Mouse (Mus musculus) testis, adult 10 weeks (tissue): ENCODE measurements around the gene Psd4. TPM values are rescaled to one million over a fixed set of nuclear protein-coding genes. Genes with fewer than 3 reads are reported as not detected.

Experiments used
- polyA plus RNA-seq: library from polyadenylated mRNA; stranded (reverse); fragments of 350-450 nt; fragmentation: Illumina TruSeq; extraction: RNeasy Lipid Tissue Mini Kit (QIAGEN cat#74804); gene quantifications from one replicate; pipeline ENCODE4 v1.2.3, GENCODE M21; 2014; ENCODE audit warnings: low read depth, low replicate concordance

Psd4 gene
- 0.41 TPM for polyA plus RNA-seq

GRCm38 (mm10) chr2:24367030-24367894, at the start of gene Psd4:
Gene Psd4, plus strand, starts transcription at chr2:24367580.

GRCm38 (mm10) chr2:24336545-24336944, 30.8 kb upstream of the Psd4 start, which contains the start of gene Il1rn:
Gene Il1rn, plus strand, starts transcription at chr2:24336853.

Other genes starting within 250 kb of the Psd4 start
- not detected for gene Il1f8, start 214.4 kb upstream of the Psd4 start, polyA plus RNA-seq
- not detected for gene Il1f9, start 181.1 kb upstream of the Psd4 start, polyA plus RNA-seq
- gene Il1f6, start 152.2 kb upstream of the Psd4 start, polyA plus RNA-seq = not detected
- not detected for gene Il1f5, start 90.6 kb upstream of the Psd4 start, polyA plus RNA-seq
- not detected for gene Il1f10, start 76.4 kb upstream of the Psd4 start, polyA plus RNA-seq
- gene Il1rn, start 30.7 kb upstream of the Psd4 start, polyA plus RNA-seq = not detected
- gene Pax8, start 108.0 kb downstream of the Psd4 start, polyA plus RNA-seq = 0.20 TPM